Mouse (Mus musculus) lung, embryonic 14.5 days (tissue): ENCODE measurements at regions not wholly inside any gene's neighbourhood (a gene's known extent, or its start where the extent isn't known, plus 50 kb on each side); places are given as distances from the start of the nearest gene placed in this dataset.

Experiments used
- ATAC-seq: fragments of 200-750 bp; cut with Nextera tagmentation; 2 replicates; pipeline ENCODE4 v1.8.0; 2017; ENCODE audit warnings: mild to moderate bottlenecking, moderate TSS enrichment, moderate library complexity; ENCODE audit not compliant: insufficient read depth
- DNase-seq: peaks from one replicate; pipeline ENCODE4 v3.0.0-alpha.2; 2015
- H3K27ac ChIP-seq: fragments of 300-500 bp; sonication (generic); 2 replicates; pipeline ENCODE4 v1.5.1; 2014; ENCODE audit warnings: low read depth, mild to moderate bottlenecking, moderate library complexity
- H3K27me3 ChIP-seq: fragments of 300-500 bp; sonication (generic); 2 replicates; pipeline ENCODE4 v1.6.1; 2014; ENCODE audit warnings: low read length, control low read depth; ENCODE audit not compliant: insufficient read depth
- H3K36me3 ChIP-seq: fragments of 300-500 bp; sonication (generic); 2 replicates; pipeline ENCODE4 v1.6.1; 2014; ENCODE audit warnings: control low read depth; ENCODE audit not compliant: insufficient read depth
- H3K4me1 ChIP-seq: fragments of 300-500 bp; sonication (generic); 2 replicates; pipeline ENCODE4 v1.6.1; 2014; ENCODE audit warnings: antibody characterized with exemption, control low read depth; ENCODE audit not compliant: insufficient read depth
- H3K4me2 ChIP-seq: fragments of 300-500 bp; sonication (generic); 2 replicates; pipeline ENCODE4 v1.6.1; 2014; ENCODE audit warnings: mild to moderate bottlenecking
- H3K4me3 ChIP-seq: fragments of 300-500 bp; sonication (generic); 2 replicates; pipeline ENCODE4 v1.5.1; 2014; ENCODE audit warnings: low read depth, low read length
- H3K9ac ChIP-seq: fragments of 300-500 bp; sonication (generic); 2 replicates; pipeline ENCODE4 v1.6.1; 2014
- H3K9me3 ChIP-seq: fragments of 300-500 bp; sonication (generic); 2 replicates; pipeline ENCODE4 v1.6.1; 2016; ENCODE audit warnings: low read depth, low read length, control low read depth
- CTCF ChIP-seq: IDR thresholded peaks from 2 replicates; pipeline ENCODE4 v1.5.1; 2016; ENCODE audit warnings: antibody characterized with exemption, low read depth
- WGBS: fragments of 180-500 bp; shearing (Covaris S2); extraction: QIAGEN DNeasy Blood & Tissue Kit; methylation state at CpG from one replicate; pipeline ENCODE4 v1.1.7; 2014; 5-methylcytosine and 5-hydroxymethylcytosine counted together

DNA sequence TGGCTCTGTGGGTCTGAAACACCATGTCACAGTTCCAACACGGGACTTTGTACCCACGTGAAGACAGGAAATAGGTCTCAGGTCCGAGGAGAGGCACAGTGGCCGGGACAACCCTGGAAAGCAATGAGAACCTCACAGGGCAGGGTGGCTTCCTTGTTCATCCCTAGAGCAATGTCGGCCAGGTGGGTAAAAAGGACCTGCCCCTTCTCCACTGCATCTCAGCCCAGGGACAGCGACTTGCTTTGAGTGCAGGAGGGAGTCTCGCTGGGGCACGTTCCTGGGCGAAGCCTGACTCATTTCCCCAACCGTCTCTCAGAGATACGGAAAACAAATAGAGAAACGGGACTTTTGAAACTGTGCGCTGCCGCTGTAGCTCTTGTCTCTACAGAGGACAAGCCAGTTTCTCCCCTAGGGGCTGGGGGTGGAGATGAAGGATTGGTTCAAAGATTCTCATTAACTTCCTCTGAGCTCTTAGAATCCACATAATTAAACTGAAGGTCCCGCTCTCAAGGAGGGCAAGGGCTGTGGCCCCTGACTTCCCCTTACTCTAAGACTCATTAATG is 112.1 kb downstream of the Tfap2c start:
- Histone ChIP-seq H3K36me3 (no peaks in the 10 kb centered on the region), H3K27me3 (peaks cover 11% of the 10 kb centered on the region; the same call in 1 of the 2 replicates), H3K4me1 (no peaks in the 10 kb centered on the region), H3K9me3 (no peaks in the 10 kb centered on the region), H3K4me3 (no peak overlapping the region), H3K4me2 (no peak overlapping the region), H3K27ac (no peak overlapping the region), H3K9ac (no peak overlapping the region)
- no peak for ATAC-seq
- 11% methylated on average over 15 of the region's 15 CpGs for WGBS
- no peak for TF ChIP-seq CTCF
- no peak for DNase-seq

DNA sequence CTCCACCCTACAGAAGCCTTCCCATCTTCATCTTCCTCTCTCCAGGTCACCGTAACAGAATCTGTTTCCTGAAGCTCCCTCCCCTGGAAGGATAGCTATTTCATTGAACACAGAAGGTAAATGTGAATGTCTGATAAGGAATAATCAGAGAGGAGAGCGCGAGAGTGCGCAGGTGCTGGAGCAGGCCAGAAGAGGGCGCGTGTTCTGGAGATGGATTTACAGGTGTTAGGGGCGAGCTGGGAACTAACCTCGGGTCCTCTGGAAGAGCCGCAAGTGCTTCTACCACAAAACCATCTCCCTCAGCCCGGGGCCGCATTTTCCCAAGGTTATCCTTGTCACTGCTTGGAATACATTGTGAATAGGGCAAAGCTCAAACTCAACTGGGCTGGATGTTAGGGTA is 112.8 kb downstream of the Tfap2c start:
- DNase-seq: no peak
- peaks cover 11% of the 10 kb centered on the region; the same call in 1 of the 2 replicates for H3K27me3 ChIP-seq
- no peak overlapping the region for H3K4me3 ChIP-seq
- no peaks in the 10 kb centered on the region for H3K4me1 ChIP-seq
- H3K9me3 ChIP-seq: no peaks in the 10 kb centered on the region
- H3K4me2 ChIP-seq: no peak overlapping the region
- WGBS: 59% methylated on average over 11 of the region's 11 CpGs
- ATAC-seq: no peak
- H3K27ac ChIP-seq: no peak overlapping the region
- H3K9ac ChIP-seq: no peak overlapping the region
- no peaks in the 10 kb centered on the region for H3K36me3 ChIP-seq
- TF ChIP-seq CTCF: peak; percentile 28; the same call in 1 of the 2 replicates

DNA sequence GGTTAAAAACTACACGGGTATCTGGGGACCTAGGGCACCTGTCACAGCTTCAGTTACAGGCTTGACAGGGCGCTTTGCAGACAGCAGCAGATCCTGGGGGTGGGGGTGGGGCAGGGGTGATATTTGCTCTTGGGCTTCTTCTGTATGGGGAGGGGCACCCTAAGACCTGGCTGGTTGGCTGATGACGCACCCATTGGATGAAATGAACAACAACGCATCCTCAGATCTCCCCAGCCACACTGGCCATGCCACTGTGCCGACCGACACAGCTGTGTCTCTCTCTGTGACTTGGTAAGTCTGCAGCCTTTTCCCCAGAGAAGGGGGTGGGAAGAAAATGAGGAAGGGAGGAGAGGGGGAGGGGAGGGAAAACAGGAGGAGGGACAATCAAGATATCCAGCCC is 114.3 kb downstream of the Tfap2c start:
- H3K4me1 ChIP-seq: no peaks in the 10 kb centered on the region
- no peak for ATAC-seq
- DNase-seq: no peak
- 6% methylated on average over 6 of the region's 6 CpGs for WGBS
- H3K4me3 ChIP-seq: no peak overlapping the region
- H3K9ac ChIP-seq: no peak overlapping the region
- no peaks in the 10 kb centered on the region for H3K36me3 ChIP-seq
- no peak overlapping the region for H3K27ac ChIP-seq
- no peak overlapping the region for H3K4me2 ChIP-seq
- no peak for TF ChIP-seq CTCF
- H3K9me3 ChIP-seq: no peaks in the 10 kb centered on the region
- peaks cover 11% of the 10 kb centered on the region; the same call in 1 of the 2 replicates for H3K27me3 ChIP-seq

DNA sequence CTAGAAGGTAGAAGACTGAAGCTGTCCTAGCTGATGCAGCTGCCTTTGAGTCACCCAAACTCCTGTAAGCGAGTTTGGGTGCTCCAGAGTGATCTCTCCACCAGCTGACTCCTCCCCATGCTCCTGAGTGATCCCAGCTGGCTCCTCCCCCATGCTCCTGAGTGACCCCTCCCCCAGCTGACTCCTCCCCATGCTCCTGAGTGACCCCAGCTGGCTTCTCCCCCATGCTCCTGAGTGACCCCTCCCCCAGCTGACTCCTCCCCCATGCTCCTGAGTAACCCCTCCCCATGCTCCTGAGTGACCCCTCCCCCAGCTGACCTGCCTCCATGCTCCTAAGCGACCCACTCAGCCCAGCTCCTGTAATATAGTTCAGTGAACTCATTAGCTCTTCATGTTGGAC is 123.7 kb downstream of the Tfap2c start:
- no peak overlapping the region for H3K4me2 ChIP-seq
- no peak for DNase-seq
- no peaks in the 10 kb centered on the region for H3K27me3 ChIP-seq
- no peaks in the 10 kb centered on the region for H3K9me3 ChIP-seq
- no peak overlapping the region for H3K4me3 ChIP-seq
- no peak for TF ChIP-seq CTCF
- no peak overlapping the region for H3K9ac ChIP-seq
- H3K4me1 ChIP-seq: no peaks in the 10 kb centered on the region
- WGBS: 3% methylated on average over 2 of the region's 2 CpGs
- H3K27ac ChIP-seq: no peak overlapping the region
- no peak for ATAC-seq
- H3K36me3 ChIP-seq: no peaks in the 10 kb centered on the region

DNA sequence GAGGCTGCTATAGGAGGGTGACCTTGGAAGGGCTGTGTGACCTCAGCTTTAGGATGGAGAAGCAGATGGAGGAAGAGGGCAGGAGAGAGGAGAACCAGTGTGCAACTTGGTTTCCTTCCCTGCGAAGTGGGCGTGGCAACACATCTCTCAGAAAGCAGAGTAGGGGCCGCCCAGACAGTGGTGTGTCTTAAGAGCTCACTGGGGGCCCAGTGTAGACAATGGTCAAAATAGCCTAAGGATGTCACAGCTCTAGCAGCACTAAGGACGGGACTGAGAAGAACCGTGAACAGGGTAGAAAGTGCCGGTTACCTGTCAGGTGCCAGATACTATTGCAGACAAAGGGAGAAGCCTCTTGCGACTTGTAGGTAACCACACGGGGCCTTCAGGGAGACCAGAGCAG is 125.2 kb downstream of the Tfap2c start:
- H3K27me3 ChIP-seq: no peaks in the 10 kb centered on the region
- ATAC-seq (no peak), DNase-seq (no peak)
- H3K9me3 ChIP-seq: no peaks in the 10 kb centered on the region
- no peak overlapping the region for H3K4me3 ChIP-seq
- H3K27ac ChIP-seq: no peak overlapping the region
- no peak overlapping the region for H3K4me2 ChIP-seq
- WGBS: 43% methylated on average over 8 of the region's 8 CpGs
- no peaks in the 10 kb centered on the region for H3K4me1 ChIP-seq
- no peaks in the 10 kb centered on the region for H3K36me3 ChIP-seq
- no peak for TF ChIP-seq CTCF
- H3K9ac ChIP-seq: no peak overlapping the region

DNA sequence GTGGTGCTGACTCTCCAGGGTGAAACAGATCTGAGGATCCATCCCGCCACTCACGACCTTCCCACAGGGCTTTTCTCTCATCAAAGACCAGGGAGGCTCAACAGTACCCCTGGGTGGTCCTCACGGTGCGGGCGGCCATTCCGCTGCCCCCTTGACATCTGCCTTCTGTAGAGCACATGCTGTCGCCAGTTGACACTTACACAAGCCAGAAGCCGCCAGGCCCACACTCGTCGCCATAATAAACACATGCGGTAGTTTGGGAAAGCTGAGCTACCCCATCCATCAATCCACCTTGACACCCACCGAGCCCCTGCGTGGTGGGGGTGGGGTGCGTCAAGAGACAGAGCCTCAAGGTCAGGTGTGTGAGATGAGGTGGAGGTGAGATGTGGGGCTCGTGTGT is 125.7 kb downstream of the Tfap2c start:
- Histone ChIP-seq H3K27me3 (no peaks in the 10 kb centered on the region), H3K27ac (no peak overlapping the region), H3K9me3 (no peaks in the 10 kb centered on the region), H3K4me3 (no peak overlapping the region), H3K4me1 (no peaks in the 10 kb centered on the region), H3K36me3 (no peaks in the 10 kb centered on the region), H3K4me2 (no peak overlapping the region), H3K9ac (no peak overlapping the region)
- DNase-seq (no peak), ATAC-seq (no peak)
- WGBS: 18% methylated on average over 15 of the region's 15 CpGs
- TF ChIP-seq CTCF: no peak

DNA sequence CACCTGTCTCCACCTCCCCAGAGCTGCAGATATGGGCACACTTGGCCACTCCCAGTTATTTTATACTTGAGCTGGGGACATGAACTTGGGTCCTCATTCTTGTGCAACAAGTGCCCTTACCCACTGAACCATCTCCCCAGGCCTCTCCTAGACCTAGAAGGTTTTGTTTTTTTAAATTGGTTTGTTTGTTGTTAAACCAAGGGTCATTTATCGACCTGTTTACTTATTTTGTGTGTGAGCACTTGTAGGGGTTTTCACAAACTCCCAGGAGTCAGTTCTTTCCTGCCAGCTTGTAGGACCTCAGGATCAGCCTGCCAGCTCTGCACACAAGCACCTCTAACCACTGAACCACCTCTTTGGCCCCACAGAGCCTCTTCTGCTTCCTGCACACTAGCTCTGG is 140.8 kb downstream of the Tfap2c start:
- no peak for TF ChIP-seq CTCF
- WGBS: 55% methylated on average over 1 of the region's 1 CpGs

More for the DNA sequence above, 140.8 kb downstream of the Tfap2c start:
- H3K4me1 ChIP-seq: no peaks in the 10 kb centered on the region
- peaks cover 4% of the 10 kb centered on the region; the same call in 1 of the 2 replicates for H3K9me3 ChIP-seq
- no peak overlapping the region for H3K4me2 ChIP-seq
- H3K27me3 ChIP-seq: no peaks in the 10 kb centered on the region
- no peaks in the 10 kb centered on the region for H3K36me3 ChIP-seq
- DNase-seq (no peak), ATAC-seq (no peak)
- H3K4me3 ChIP-seq: no peak overlapping the region
- no peak overlapping the region for H3K27ac ChIP-seq
- no peak overlapping the region for H3K9ac ChIP-seq
